31 mouse cellular contexts compared by ENCODE assay signal in genomic region chr3:101435672-101436071, GRCm38 (mm10). TPM values are rescaled to one million over a fixed set of nuclear protein-coding genes. Genes with fewer than 3 reads are reported as not detected.
DNase-seq lines count a peak whose midpoint lies in the region; ATAC-seq and TF ChIP-seq lines count a peak whose summit lies in the region.
"Had no signal": no experiment of that assay in that cellular context is flagged by ENCODE, and none has a peak within 500 bp of the region (broad histone marks: within the 10 kb centered on the region; RNA-seq: fewer than 3 reads in every experiment).

No protein-coding gene starts in this region.

- no peaks in the 10 kb centered on the region for H3K27me3 ChIP-seq in heart, embryonic 13.5 days (replicated peaks)
- no peaks in the 10 kb centered on the region for H3K27me3 ChIP-seq in heart, adult 2 months (ENCODE audit: control insufficient read depth, insufficient read depth, low read length)
- H3K27me3 ChIP-seq: CH12.LX; embryonic facial prominence, embryonic 12.5 days; hindbrain, embryonic 12.5 days; intestine, embryonic 15.5 days; liver, embryonic 12.5 days; midbrain, embryonic 15.5 days; neural tube, embryonic 15.5 days; Patski; stomach, embryonic 15.5 days had no signal

- intact Hi-C loops in heart, postnatal 10 days (cut with DNase I): no loop called here
- intact Hi-C loops in heart, adult 2 months (cut with DNase I): no loop called here

- no peak for TF ChIP-seq EP300 in heart, adult 2 months (IDR thresholded peaks at IDR 0.05; ENCODE audit: insufficient read depth, low read depth, low read length)

- peaks cover 81% of the 10 kb centered on the region for H3K4me1 ChIP-seq in heart, embryonic 13.5 days
- peaks cover 1% of the 10 kb centered on the region; the same call in 1 of the 2 replicates for H3K4me1 ChIP-seq in heart, adult 2 months (ENCODE audit: control insufficient read depth, insufficient read depth, low read length)
- H3K4me1 ChIP-seq: hindbrain, embryonic 12.5 days; intestine, embryonic 15.5 days; midbrain, embryonic 15.5 days; stomach, embryonic 15.5 days had no signal

- TF ChIP-seq CTCF in heart, adult 2 months (IDR thresholded peaks at IDR 0.05): no peak

- peak; percentile 37 to 50 for DNase-seq in cerebellum, postnatal 10 days
- no peak for DNase-seq in cerebellum, postnatal 4 days (ENCODE audit: low spot score in 2 of 2)
- DNase-seq in heart, adult 11 months: no peak
- peak; percentile 52 to 57 for DNase-seq in heart, postnatal 10 days
- no peak for DNase-seq in heart, adult 2 months
- peak; percentile 41 for DNase-seq in skeletal muscle tissue, adult 2 months (ENCODE audit: low read depth, low spot score)
- DNase-seq: adrenal gland, postnatal 10 days; cerebellum, adult 8-10 months; cerebellum, postnatal 36 days; embryo, embryonic 11 days; kidney, adult 2 months; kidney, postnatal 36 days; left cerebral cortex, postnatal 4 days; liver, postnatal 0 days; retina, postnatal 1 day; right cerebral cortex, postnatal 14 days had no signal

- no peaks in the 10 kb centered on the region for H3K9me3 ChIP-seq in heart, embryonic 13.5 days
- H3K9me3 ChIP-seq: embryonic facial prominence, embryonic 12.5 days; hindbrain, embryonic 12.5 days; intestine, embryonic 15.5 days; liver, embryonic 12.5 days; midbrain, embryonic 15.5 days; neural tube, embryonic 15.5 days; stomach, embryonic 15.5 days had no signal

- 0 out of 2 replicates have a peak overlapping the region, but pooled peaks have one; percentile 17 for H3K9ac ChIP-seq in heart, embryonic 13.5 days
- no peak overlapping the region for H3K9ac ChIP-seq in heart, adult 2 months (ENCODE audit: low read depth, low read length)
- H3K9ac ChIP-seq: embryonic facial prominence, embryonic 12.5 days; hindbrain, embryonic 12.5 days; intestine, embryonic 15.5 days; liver, embryonic 12.5 days; liver, postnatal 0 days; midbrain, embryonic 15.5 days; neural tube, embryonic 15.5 days; stomach, embryonic 15.5 days had no signal

- H3K79me2 ChIP-seq in heart, adult 2 months (replicated peaks; ENCODE audit: control insufficient read depth, insufficient read depth, low read length): no peaks in the 10 kb centered on the region

- H3K4me2 ChIP-seq in heart, embryonic 13.5 days: no peak overlapping the region
- H3K4me2 ChIP-seq: embryonic facial prominence, embryonic 12.5 days; hindbrain, embryonic 12.5 days; intestine, embryonic 15.5 days; liver, embryonic 12.5 days; midbrain, embryonic 15.5 days; neural tube, embryonic 15.5 days; stomach, embryonic 15.5 days had no signal

- H3K36me3 ChIP-seq in heart, embryonic 13.5 days: peaks cover 63% of the 10 kb centered on the region
- no peaks in the 10 kb centered on the region for H3K36me3 ChIP-seq in heart, adult 2 months (ENCODE audit: control insufficient read depth, insufficient read depth, low read length)

- ATAC-seq in heart, embryonic 13.5 days (ENCODE audit: extremely low read depth, insufficient number of reproducible peaks, low FRiP score, low TSS enrichment): no peak
- ATAC-seq: forebrain, embryonic 14.5 days; hindbrain, postnatal 0 days; intestine, embryonic 15.5 days; liver, postnatal 0 days; lung, postnatal 0 days; midbrain, embryonic 15.5 days; Patski had no signal

- 49% methylated on average over 8 of the region's 8 CpGs for WGBS in heart, embryonic 13.5 days
- WGBS in heart, adult 2 months: 67% methylated on average over 8 of the region's 8 CpGs

- TF ChIP-seq POLR2A in heart, adult 2 months (IDR thresholded peaks at IDR 0.05; ENCODE audit: insufficient read depth, low read depth, low read length): no peak

- no peak overlapping the region for H3K4me3 ChIP-seq in heart, embryonic 13.5 days
- H3K4me3 ChIP-seq in heart, adult 2 months: no peak overlapping the region
- H3K4me3 ChIP-seq: embryonic facial prominence, embryonic 12.5 days; hindbrain, embryonic 12.5 days; intestine, embryonic 15.5 days; liver, embryonic 12.5 days; midbrain, embryonic 15.5 days; neural tube, embryonic 15.5 days; stomach, embryonic 15.5 days had no signal

- H3K27ac ChIP-seq in heart, embryonic 13.5 days (replicated peaks): peak overlapping the region; percentile 66
- H3K27ac ChIP-seq in heart, adult 2 months: no peak overlapping the region
- H3K27ac ChIP-seq: embryonic facial prominence, embryonic 12.5 days; hindbrain, embryonic 12.5 days; hindbrain, postnatal 0 days; intestine, embryonic 15.5 days; macrophage; midbrain, embryonic 15.5 days; stomach, embryonic 15.5 days had no signal

RNA-seq across cellular contexts. Expression of gene Igsf3, which starts 58.8 kb away (rescaled TPM):
- 40.1 and 41.9 TPM in 2 replicates for polyA plus RNA-seq in heart, embryonic 13.5 days (2015; fragmentation: Nextera tagmentation; extraction: Ambion mirVana)
- 10 to 100 TPM; 21.6 to 24.9 TPM for total RNA-seq in heart, postnatal 10 days (2021)
- total RNA-seq in heart, adult 2 months (2021): 10 to 100 TPM; 11.4 to 11.8 TPM
- 3.9 and 6.8 TPM in 2 replicates for polyA plus RNA-seq in heart, adult 2 months (2012; rRNA removed)
- total RNA-seq: MEL had no signal

Comparison
In these comparisons a context has a peak if more than half of its experiments do, and no peak if none do; other contexts are left out.
1. DNase-seq: peak in cerebellum, postnatal 10 days (2 of 2), heart, postnatal 10 days (2 of 2) and skeletal muscle tissue, adult 2 months (single experiment); none in cerebellum, postnatal 4 days (0 of 2), heart, adult 11 months (single experiment) and heart, adult 2 months (0 of 2).